Mouse (Mus musculus): ENCODE results near the gene Sars.

- TF ChIP-seq CTCF (IDR thresholded peaks at IDR 0.05; ENCODE audit: borderline replicate concordance, insufficient read depth, low read depth, low read length): no peak
- no peak for TF ChIP-seq POLR2A (IDR thresholded peaks at IDR 0.05; ENCODE audit: borderline replicate concordance, insufficient read depth, low read length)
Measured at GRCm38 (mm10) chr3:108474969-108475368, 30.0 kb upstream of the Sars start.

Data from cerebellum, adult 2 months (tissue).